Mouse (Mus musculus): ENCODE results near the gene Kctd13. TPM values are rescaled to one million over a fixed set of nuclear protein-coding genes. Genes with fewer than 3 reads are reported as not detected.
"Not testable (repeated sequence)": the region's sequence is repeated elsewhere in the genome, so short reads cannot be mapped to it uniquely, and the experiment has no call there.

Kctd13 gene
- 1 to 10 TPM; 6.1 to 7.9 (median 6.3) TPM for polyA plus RNA-seq (2017; shearing (Covaris generic))

GRCm38 (mm10) chr7:126928384-126929037 is at the start of gene Kctd13:
TSS of gene Kctd13 (plus strand) at chr7:126928879.
- peak; percentile 93 for ATAC-seq

GRCm38 (mm10) chr7:126881040-126881439 is 47.6 kb upstream of the Kctd13 start:
- no peak for ATAC-seq

- no peak for ATAC-seq
Observed at GRCm38 (mm10) chr7:126883731-126884181, 44.9 kb upstream of the Kctd13 start.

- ATAC-seq: peak; percentile 93
Observed at GRCm38 (mm10) chr7:126884286-126885164, 44.2 kb upstream of the Kctd13 start, which contains the start of gene Taok2. TSS of gene Taok2 (minus strand) at chr7:126884703.

- no peak for ATAC-seq
Observed at GRCm38 (mm10) chr7:126887281-126887680, 41.4 kb upstream of the Kctd13 start.

- no peak for ATAC-seq
Observed at GRCm38 (mm10) chr7:126888852-126889251, 39.8 kb upstream of the Kctd13 start.

DNA sequence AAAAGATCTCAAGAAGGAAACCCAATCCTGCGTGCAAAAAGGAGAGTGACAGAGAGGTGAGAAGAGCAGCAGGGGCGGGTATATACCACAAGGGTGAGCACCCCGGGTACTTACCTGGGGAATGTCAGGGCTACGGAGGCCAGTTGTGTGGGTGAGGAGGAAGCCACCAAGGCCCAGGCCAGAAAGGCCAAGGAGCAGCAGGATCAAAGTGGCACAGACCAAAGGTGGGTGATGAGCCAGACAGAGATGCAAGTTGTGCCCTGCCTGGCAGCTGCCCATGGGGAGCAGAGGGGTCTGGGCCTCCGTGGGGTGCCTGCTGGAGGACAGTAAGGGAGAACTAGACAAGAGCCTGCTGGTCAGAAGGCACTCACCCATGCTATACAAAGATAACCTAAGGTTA is 31.8 kb upstream of the Kctd13 start:
- no peak for ATAC-seq

- peak; percentile 49 for ATAC-seq
Observed at GRCm38 (mm10) chr7:126897390-126898101, 31.1 kb upstream of the Kctd13 start.

DNA sequence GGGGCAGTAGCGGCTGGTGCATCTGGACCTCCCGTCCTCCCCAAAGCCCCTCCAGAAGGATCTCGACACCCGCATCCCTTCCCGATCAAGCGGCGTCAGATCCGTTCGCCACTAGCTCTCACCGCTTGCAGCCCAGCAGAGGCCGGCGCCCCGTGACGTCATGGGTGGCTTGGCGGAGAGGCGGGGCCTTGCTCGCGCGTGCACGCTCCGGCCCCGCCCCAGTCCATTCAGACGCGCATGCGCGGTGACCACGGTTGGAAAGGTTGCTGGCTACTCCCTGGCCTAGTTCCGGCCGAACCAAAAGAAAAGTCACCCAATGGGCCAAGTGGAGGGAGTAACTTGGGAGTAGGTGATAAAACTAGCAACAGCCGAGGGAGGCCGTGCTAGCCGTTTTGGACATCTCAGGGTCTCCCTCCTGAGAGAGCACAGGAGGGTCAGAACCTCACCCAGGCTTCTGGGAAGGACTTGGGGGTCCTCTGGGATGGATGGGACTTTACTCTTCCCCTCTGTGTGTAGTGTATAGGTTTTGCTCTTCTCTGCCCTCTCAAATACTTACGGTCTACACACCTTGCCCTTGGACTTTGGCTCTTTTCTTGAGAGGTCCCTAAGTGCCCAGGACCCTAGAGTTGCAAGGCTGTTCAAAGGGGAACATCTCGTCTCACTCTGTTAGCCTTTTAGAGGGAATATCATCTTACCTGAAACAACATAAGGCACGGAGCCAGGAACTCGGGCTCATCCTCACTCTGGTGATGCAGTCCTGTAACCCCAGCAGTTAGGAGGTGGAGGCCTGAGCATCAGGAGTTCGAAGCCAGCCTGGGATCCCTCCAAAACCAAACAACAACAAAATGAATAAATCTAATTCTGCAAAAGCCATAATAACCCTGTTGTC is 30.3 kb upstream of the Kctd13 start:
- peak; percentile 78 for ATAC-seq

GRCm38 (mm10) chr7:126899781-126900180 is 28.9 kb upstream of the Kctd13 start:
- not testable (repeated sequence) for ATAC-seq

DNA sequence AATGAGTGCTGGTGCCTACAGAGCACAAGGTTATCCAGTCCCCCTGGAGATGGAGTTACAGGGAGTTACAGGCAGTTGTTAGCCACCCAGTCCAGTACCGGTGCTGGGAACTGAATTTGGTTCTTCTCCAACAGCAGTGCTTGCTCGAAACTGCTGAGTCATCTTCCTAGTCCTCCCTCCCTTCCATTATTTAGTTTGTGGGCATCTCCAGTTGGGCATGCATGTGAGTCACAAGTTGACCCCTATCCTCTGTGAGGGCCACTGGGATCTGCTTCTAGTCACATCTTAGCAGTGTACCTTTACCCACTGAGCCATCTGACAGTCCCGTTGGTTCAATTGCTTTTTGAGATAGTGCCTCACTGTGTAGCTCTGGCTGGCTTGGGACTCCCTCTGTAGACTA is 23.1 kb upstream of the Kctd13 start:
- ATAC-seq: no peak

GRCm38 (mm10) chr7:126914844-126915243 is 13.8 kb upstream of the Kctd13 start:
- ATAC-seq: no peak

- not testable (repeated sequence) for ATAC-seq
Observed at GRCm38 (mm10) chr7:126918356-126918755, 10.3 kb upstream of the Kctd13 start.

DNA sequence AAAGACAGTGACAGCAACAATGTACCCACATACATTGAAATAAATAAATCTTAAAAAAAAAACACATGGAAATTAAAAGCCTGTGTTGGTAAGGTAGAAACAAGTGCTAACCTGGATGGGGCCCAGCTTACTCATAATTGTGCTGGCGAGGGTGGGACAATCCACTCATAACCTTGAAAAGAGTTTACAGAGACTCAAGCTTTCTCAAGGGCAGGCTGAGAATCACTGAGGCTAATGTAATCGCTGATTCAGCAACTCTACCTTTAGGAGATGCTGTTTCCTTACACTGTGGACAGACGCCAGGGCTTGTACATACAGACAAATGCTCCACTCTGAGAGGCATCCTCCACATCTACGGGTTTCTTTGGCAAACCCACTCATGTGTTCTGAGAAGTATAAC is 8.7 kb upstream of the Kctd13 start:
- ATAC-seq: no peak

DNA sequence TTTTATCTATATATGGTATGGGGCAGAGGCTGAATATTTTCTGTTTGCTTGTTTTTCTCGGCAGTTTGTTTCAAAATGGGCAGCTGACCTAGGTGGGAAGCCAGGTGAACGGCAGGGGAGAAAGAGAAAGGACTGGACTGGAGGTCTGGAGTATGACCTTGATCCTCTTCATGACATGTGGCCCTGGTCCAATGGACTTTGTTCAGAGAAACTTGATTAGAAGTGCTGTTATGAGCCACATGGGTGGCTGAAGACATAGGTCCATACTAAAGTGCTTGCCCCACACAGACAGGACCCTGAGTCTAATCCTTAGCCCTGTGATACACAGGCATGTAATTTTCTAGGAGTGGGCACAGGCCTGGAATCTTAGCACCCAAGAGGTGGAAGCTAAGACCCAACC is 7.1 kb upstream of the Kctd13 start:
- no peak for ATAC-seq

DNA sequence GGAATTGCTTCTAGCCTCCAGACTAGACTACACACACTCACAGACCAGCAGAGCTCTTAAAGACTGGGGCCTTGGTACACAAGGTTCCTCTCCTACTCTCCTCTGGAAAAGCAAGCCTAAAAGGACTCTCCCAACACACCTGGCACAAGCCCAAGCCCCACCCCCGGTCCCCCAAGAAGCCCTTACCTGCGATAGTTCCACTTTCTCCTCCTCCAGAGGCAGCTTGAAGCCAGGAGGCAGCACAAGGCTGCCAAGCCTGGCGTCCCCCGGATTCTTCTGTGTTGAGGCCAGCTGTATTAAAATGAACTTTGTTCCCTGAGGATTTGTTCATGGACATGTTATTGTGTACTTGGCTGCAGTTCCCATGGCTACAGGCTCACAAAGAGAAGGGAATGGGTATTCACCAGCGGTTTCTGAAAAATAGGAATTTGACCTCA is 6.0 kb upstream of the Kctd13 start, which contains the start of gene Tmem219:
Gene Tmem219 (minus strand): TSS at position 294 of the 437 bp plus-strand sequence.
- no peak for ATAC-seq

- no peak for ATAC-seq
Observed at GRCm38 (mm10) chr7:126923999-126924398, 4.7 kb upstream of the Kctd13 start.

GRCm38 (mm10) chr7:126926299-126926698 is 2.4 kb upstream of the Kctd13 start:
- no peak for ATAC-seq

DNA sequence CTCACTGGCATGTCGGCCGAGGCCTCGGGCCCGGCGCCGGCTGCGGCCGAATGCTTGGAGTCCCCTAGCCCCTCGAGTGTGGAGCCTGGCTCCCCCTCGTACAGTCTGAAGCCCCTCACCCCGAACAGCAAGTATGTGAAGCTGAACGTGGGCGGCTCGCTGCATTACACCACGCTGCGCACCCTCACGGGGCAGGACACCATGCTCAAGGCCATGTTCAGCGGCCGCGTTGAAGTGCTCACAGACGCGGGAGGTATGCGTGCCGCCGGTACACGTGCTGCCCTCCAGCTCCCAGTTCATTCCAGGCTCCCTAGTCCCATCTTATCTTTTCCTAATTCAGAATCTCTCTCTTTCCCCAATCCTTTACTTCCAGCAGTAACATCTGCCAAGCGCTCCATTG is 367 bp downstream of the Kctd13 start:
- peak; percentile 27 for ATAC-seq

GRCm38 (mm10) chr7:126932652-126933051 is 4.0 kb downstream of the Kctd13 start:
- no peak for ATAC-seq

DNA sequence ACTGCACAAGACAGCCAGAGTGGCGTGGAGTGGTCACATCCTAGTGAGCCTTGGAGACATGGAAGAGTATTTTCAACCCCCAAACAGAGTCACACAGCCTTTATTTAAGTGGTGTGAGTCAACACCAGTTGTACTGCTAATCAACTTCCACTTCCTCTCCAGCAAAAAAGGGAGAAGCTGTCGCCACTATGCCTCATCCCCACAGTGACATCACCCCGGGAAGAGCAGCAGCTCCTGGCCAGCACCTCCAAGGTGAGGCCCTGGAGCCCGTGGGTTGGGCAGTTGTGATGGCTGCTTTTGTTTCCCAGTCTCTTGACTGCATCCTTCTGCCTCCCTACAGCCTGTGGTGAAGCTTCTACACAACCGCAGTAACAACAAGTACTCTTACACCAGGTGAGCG is 12.5 kb downstream of the Kctd13 start:
- no peak for ATAC-seq

- ATAC-seq: no peak
Observed at GRCm38 (mm10) chr7:126941801-126942200, 13.1 kb downstream of the Kctd13 start.
